Mouse (Mus musculus): ENCODE measurements at regions not wholly inside any gene's neighbourhood (a gene's known extent, or its start where the extent isn't known, plus 50 kb on each side); places are given as distances from the start of the nearest gene placed in this dataset.

GRCm38 (mm10) chr14:45766582-45766981 lies 108.6 kb upstream of the Ddhd1 start:
- Histone ChIP-seq H3K27ac (no peak overlapping the region), H3K27me3 (ENCODE audit: poor library complexity, severe bottlenecking) (no peaks in the 10 kb centered on the region), H3K4me1 (peaks cover 4% of the 10 kb centered on the region; the same call in 1 of the 2 replicates), H3K36me3 (replicated peaks) (no peaks in the 10 kb centered on the region), H3K4me3 (no peak overlapping the region), H3K9me3 (no peaks in the 10 kb centered on the region)
- WGBS, result 87% methylated on average over 1 of the region's 1 CpGs
- DNase-seq (ENCODE audit: extremely low spot score, low spot score), result no peak

DNA sequence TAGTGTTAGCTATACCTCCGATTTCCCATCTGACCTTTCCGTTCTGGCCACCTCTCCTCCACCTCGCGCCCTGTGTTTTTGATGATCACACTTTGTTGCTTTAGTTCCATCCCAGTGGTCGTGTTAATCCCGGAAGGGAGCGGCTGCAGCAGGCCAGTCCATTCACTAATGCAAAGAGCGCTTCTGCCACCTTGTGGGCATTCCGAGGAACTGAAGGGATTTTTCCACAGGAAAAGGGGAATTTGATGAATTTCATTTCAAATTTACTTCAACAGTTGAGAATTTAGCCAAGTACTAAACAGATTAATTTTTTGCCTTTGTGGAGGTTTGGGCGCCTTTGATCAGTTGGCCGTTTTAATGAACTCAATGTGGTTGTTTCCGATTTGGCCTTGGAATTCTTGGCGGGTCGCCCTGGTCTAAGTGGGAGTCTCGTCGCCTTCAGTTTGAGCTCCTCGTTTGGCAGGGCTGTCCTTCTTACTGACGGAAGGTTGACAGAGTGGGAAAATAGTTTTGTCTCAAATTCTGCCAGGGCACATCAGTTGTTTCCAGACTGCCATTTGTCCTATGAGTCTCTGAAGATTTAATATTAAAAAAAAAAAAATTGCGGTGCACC lies 114.8 kb upstream of the Ddhd1 start:
- WGBS, result 24% methylated on average over 19 of the region's 19 CpGs
- H3K4me3 ChIP-seq, result peak overlapping the region; percentile 30
- H3K27ac ChIP-seq, result peak overlapping the region; percentile 51; the same call in 1 of the 2 replicates

DNA sequence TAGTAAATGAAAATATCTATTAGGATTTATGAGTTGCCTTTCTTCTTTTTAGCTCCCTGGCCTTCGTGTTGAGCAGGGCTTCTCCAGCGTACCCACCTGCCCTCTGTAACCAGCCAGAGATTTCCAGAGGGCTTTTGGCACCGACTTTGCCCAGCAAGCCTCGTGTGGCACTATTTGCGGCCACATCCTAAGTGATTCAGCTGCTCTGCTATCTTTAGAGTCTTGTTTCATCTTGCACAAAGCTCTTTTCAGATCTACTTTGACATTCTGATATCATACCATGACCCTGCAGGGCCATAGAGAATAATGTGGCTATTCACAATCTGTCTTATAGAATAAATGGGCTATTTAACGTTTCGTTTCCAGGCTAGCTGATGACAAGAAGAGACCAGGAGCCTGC lies 115.4 kb upstream of the Ddhd1 start:
- Histone ChIP-seq H3K4me1 (peaks cover 16% of the 10 kb centered on the region), H3K4me3 (no peak overlapping the region), H3K36me3 (replicated peaks) (no peaks in the 10 kb centered on the region), H3K27ac (no peak overlapping the region), H3K9me3 (peaks cover 5% of the 10 kb centered on the region; the same call in 1 of the 2 replicates), H3K27me3 (ENCODE audit: poor library complexity, severe bottlenecking) (0 out of 2 replicates have a peak, but pooled peaks cover 3% of the 10 kb centered on the region)
- DNase-seq (ENCODE audit: extremely low spot score, low spot score), result no peak
- WGBS, result 68% methylated on average over 7 of the region's 7 CpGs

More for the DNA sequence above, 114.8 kb upstream of the Ddhd1 start:
- DNase-seq (ENCODE audit: extremely low spot score, low spot score), result peak; percentile 67
- Histone ChIP-seq H3K36me3 (replicated peaks) (no peaks in the 10 kb centered on the region), H3K4me1 (peaks cover 16% of the 10 kb centered on the region), H3K9me3 (peaks cover under 1% of the 10 kb centered on the region; the same call in 1 of the 2 replicates), H3K27me3 (ENCODE audit: poor library complexity, severe bottlenecking) (0 out of 2 replicates have a peak, but pooled peaks cover 3% of the 10 kb centered on the region)

DNA sequence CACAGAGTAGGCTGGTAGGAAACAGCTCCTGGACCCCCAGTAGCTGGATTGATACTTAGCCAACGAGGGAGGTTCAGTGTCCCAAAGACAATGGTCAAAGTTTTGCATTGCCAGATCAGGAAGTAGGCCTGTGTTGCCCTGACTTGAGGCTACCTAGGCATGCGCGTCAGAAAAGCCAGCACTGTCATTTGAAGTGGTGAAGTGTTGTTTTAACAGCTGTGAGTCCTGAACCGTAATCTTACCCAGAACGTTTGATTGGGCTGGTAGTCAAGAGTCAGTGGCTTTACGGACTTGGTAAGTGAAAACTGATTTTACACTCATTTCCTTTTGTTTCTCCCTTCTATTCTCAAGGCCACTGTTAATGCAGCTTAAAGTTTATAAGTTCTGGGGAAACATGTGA lies 123.9 kb upstream of the Ddhd1 start:
- Histone ChIP-seq H3K4me1 (no peaks in the 10 kb centered on the region), H3K36me3 (replicated peaks) (no peaks in the 10 kb centered on the region), H3K9me3 (peaks cover 5% of the 10 kb centered on the region; the same call in 1 of the 2 replicates), H3K27me3 (ENCODE audit: poor library complexity, severe bottlenecking) (no peaks in the 10 kb centered on the region), H3K27ac (no peak overlapping the region), H3K4me3 (no peak overlapping the region)
- WGBS, result 83% methylated on average over 6 of the region's 6 CpGs
- no peak for DNase-seq (ENCODE audit: extremely low spot score, low spot score)

DNA sequence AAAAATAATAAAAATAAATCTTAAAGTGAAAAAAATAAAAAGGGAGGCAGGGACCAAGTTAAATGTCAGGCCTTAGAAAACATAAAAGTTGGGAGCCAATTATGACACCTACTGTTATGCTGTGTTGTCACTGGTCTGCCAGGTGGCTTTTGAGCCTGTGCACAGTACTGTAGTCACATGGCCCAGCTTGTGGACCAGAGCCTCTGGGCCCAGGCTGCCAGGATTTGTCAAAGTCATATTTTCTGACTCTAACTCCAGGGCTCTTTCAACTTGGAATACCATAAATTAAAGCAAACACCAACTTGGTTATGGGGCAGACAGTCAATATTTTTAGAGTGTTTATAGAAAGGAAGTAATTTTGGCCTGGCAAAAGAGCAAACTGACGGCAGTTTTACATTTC lies 137.0 kb upstream of the Ddhd1 start:
- Histone ChIP-seq H3K4me1 (no peaks in the 10 kb centered on the region), H3K4me3 (no peak overlapping the region), H3K9me3 (no peaks in the 10 kb centered on the region), H3K27ac (no peak overlapping the region), H3K27me3 (ENCODE audit: poor library complexity, severe bottlenecking) (no peaks in the 10 kb centered on the region), H3K36me3 (replicated peaks) (no peaks in the 10 kb centered on the region)
- 93% methylated on average over 1 of the region's 1 CpGs for WGBS
- DNase-seq (ENCODE audit: extremely low spot score, low spot score), result no peak

DNA sequence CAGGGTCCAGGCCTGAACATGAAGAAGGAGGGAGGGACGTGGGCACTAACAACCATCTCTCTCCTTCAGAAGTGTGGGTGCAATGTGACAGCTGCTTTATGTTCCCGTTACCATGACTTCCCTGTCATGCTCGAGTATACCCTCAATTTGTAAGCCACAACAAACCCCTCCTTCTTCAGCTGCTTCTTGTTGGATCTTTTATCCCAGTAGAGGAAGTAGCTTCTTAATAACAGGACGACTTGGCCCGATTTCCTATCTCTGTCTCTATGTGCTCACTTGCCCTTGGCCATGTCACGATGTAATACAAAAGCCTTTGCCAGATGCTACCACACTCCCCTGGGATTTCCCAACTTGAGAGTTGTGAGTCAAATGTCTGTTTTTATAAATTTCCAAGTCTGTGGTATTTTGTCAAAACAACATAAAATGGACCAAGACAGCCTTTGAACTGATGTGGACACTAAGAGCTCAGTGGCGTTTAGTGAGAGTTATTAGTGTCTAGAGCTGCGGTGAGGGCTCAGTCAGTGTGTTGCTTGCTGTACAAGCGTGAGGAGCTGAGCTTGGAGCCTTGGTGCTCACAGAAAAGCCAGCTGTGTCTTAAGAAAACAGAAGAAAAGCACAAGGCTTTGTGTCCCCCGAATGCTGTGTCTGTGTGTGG lies 138.8 kb upstream of the Ddhd1 start:
- Histone ChIP-seq H3K4me1 (no peaks in the 10 kb centered on the region), H3K4me3 (no peak overlapping the region), H3K27ac (no peak overlapping the region), H3K36me3 (replicated peaks) (no peaks in the 10 kb centered on the region), H3K9me3 (no peaks in the 10 kb centered on the region), H3K27me3 (ENCODE audit: poor library complexity, severe bottlenecking) (no peaks in the 10 kb centered on the region)
- WGBS, result 84% methylated on average over 10 of the region's 10 CpGs
- no peak for DNase-seq (ENCODE audit: extremely low spot score, low spot score)

DNA sequence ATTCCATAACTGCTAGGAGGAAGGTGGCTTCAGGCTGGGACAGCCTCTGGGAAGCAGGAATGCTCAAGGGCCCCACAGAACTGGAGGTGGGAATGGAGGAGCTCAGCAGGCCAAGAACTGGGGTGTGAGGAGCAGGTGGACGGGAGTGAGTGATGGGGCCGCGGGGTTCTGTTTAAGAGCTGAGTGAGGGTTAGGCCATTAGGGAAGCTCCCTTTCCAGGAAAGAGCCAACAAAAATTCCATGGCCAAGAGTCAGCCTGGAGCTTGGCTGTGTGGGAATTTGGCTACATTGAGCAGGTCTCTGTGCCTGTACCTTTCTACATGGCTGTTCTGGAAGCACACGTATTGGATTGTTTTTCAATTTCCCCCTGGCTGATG lies 139.4 kb upstream of the Ddhd1 start:
- Histone ChIP-seq H3K9me3 (no peaks in the 10 kb centered on the region), H3K4me1 (no peaks in the 10 kb centered on the region), H3K36me3 (replicated peaks) (no peaks in the 10 kb centered on the region), H3K27ac (no peak overlapping the region), H3K27me3 (ENCODE audit: poor library complexity, severe bottlenecking) (no peaks in the 10 kb centered on the region), H3K4me3 (no peak overlapping the region)
- WGBS, result 93% methylated on average over 4 of the region's 4 CpGs
- DNase-seq (ENCODE audit: extremely low spot score, low spot score), result no peak

- H3K4me3 ChIP-seq, result no peak overlapping the region
- no peak for DNase-seq (ENCODE audit: extremely low spot score, low spot score)
- no peak overlapping the region for H3K27ac ChIP-seq
- no peaks in the 10 kb centered on the region for H3K9me3 ChIP-seq
- no peaks in the 10 kb centered on the region for H3K27me3 ChIP-seq (ENCODE audit: poor library complexity, severe bottlenecking)
- no peaks in the 10 kb centered on the region for H3K4me1 ChIP-seq
- no peaks in the 10 kb centered on the region for H3K36me3 ChIP-seq (replicated peaks)
- WGBS, result 92% methylated on average over 2 of the region's 2 CpGs
Measured at GRCm38 (mm10) chr14:45799286-45799685, 141.3 kb upstream of the Ddhd1 start.

- 89% methylated on average over 3 of the region's 3 CpGs for WGBS
- H3K4me1 ChIP-seq, result peaks cover 11% of the 10 kb centered on the region
- H3K27ac ChIP-seq, result no peak overlapping the region
- no peaks in the 10 kb centered on the region for H3K27me3 ChIP-seq (ENCODE audit: poor library complexity, severe bottlenecking)
- no peaks in the 10 kb centered on the region for H3K36me3 ChIP-seq (replicated peaks)
- H3K9me3 ChIP-seq, result no peaks in the 10 kb centered on the region
- no peak for DNase-seq (ENCODE audit: extremely low spot score, low spot score)
- no peak overlapping the region for H3K4me3 ChIP-seq
Measured at GRCm38 (mm10) chr14:45805950-45806349, 148.0 kb upstream of the Ddhd1 start.

- Histone ChIP-seq H3K36me3 (replicated peaks) (no peaks in the 10 kb centered on the region), H3K27me3 (ENCODE audit: poor library complexity, severe bottlenecking) (no peaks in the 10 kb centered on the region), H3K4me1 (peaks cover 14% of the 10 kb centered on the region), H3K27ac (no peak overlapping the region), H3K4me3 (no peak overlapping the region), H3K9me3 (no peaks in the 10 kb centered on the region)
- DNase-seq (ENCODE audit: extremely low spot score, low spot score), result no peak
- WGBS, result 95% methylated on average over 7 of the region's 7 CpGs
Measured at GRCm38 (mm10) chr14:45806726-45807280, 148.9 kb upstream of the Ddhd1 start.

DNA sequence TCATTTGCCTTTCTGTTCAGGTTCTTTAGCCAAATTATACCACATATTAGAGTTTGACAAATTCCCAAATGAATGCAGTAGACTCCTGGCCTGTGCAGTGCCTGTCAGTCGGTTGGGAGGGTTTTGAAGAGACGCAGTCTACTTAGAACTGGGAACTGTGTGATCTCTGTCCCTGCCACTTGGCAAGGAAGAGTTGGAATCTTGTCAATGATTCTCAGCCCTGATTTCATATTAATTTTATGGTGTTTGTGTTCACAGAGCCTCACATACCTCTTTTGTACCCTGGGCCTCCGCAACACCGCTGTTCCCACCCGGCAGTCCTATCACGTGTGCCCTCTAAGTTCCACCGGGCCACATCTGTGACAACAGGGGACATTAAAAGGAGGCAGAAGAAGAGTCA lies 149.8 kb upstream of the Ddhd1 start:
- 96% methylated on average over 7 of the region's 7 CpGs for WGBS
- no peak for DNase-seq (ENCODE audit: extremely low spot score, low spot score)
- H3K4me3 ChIP-seq, result no peak overlapping the region

DNA sequence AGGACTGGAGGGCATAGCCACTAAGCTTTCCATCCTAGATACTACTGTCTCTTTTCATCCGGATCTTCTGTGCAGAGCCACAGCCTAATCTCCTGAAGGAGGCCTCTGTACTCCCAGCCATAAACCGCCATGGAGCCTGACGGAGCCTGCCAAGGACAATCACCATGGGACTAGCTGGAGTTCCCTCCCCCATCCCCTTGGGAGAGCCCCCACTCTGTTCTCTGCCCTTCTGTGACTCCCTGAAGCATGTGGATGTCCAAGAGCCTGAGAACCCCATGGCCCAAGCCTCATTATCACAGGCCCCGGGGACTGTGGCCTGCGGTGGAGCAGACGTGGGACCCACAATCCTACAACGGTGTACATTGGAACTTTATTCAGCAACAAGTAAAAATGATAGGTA lies 151.5 kb upstream of the Ddhd1 start:
- Histone ChIP-seq H3K4me3 (no peak overlapping the region), H3K36me3 (replicated peaks) (no peaks in the 10 kb centered on the region), H3K9me3 (no peaks in the 10 kb centered on the region), H3K4me1 (peaks cover 32% of the 10 kb centered on the region), H3K27me3 (ENCODE audit: poor library complexity, severe bottlenecking) (no peaks in the 10 kb centered on the region), H3K27ac (no peak overlapping the region)
- DNase-seq (ENCODE audit: extremely low spot score, low spot score), result no peak
- 91% methylated on average over 7 of the region's 7 CpGs for WGBS

More for the DNA sequence above, 149.8 kb upstream of the Ddhd1 start:
- Histone ChIP-seq H3K27me3 (ENCODE audit: poor library complexity, severe bottlenecking) (no peaks in the 10 kb centered on the region), H3K9me3 (no peaks in the 10 kb centered on the region), H3K4me1 (peaks cover 20% of the 10 kb centered on the region), H3K36me3 (replicated peaks) (no peaks in the 10 kb centered on the region), H3K27ac (no peak overlapping the region)

- no peak for DNase-seq (ENCODE audit: extremely low spot score, low spot score)
- H3K36me3 ChIP-seq (replicated peaks), result no peaks in the 10 kb centered on the region
- no peak overlapping the region for H3K27ac ChIP-seq
- H3K27me3 ChIP-seq (ENCODE audit: poor library complexity, severe bottlenecking), result no peaks in the 10 kb centered on the region
- no peaks in the 10 kb centered on the region for H3K9me3 ChIP-seq
- H3K4me1 ChIP-seq, result peaks cover 32% of the 10 kb centered on the region
- whole genome bisulfite sequencing, result 74% methylated on average over 4 of the region's 4 CpGs
- H3K4me3 ChIP-seq, result no peak overlapping the region
Measured at GRCm38 (mm10) chr14:45810101-45810500, 152.2 kb upstream of the Ddhd1 start.
